Mouse (Mus musculus): ENCODE results near the gene Nanos2. TPM values are rescaled to one million over a fixed set of nuclear protein-coding genes. Genes with fewer than 3 reads are reported as not detected.

Gene Nanos2
- polyA plus RNA-seq, 1 experiment: not detected

DNA sequence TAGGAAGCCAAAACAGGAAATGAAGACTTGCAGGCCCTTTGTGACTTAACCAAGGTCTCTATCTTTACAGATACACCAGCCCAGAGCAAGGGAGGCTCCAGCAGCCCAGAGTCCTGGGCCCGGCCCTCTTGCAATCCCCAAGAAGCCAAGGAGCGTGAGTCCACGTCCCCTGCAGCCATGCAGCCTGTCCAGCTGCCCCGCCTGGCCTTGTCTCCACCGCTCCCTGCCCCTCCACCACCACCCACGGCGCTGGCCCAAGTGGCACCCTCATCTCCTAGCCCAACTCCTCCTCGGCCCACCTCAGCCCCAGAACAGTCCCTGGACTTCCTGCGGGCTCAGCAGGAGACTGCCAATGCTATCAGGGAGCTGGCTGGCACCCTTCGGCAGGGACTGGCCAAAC is 13.2 kb downstream of the Nanos2 start:
- H3K9me3 ChIP-seq (ENCODE audit: control insufficient read depth, low read length): peaks cover under 1% of the 10 kb centered on the region
- TF ChIP-seq TAL1 (IDR thresholded peaks at IDR 0.05; ENCODE audit: low read length): no peak
- peaks cover 50% of the 10 kb centered on the region for H3K4me1 ChIP-seq (ENCODE audit: control insufficient read depth)
- peak overlapping the region; percentile 59 for H3K4me3 ChIP-seq (replicated peaks)
- H3K36me3 ChIP-seq (ENCODE audit: control insufficient read depth): peaks cover 8% of the 10 kb centered on the region
- H3K27me3 ChIP-seq (ENCODE audit: control insufficient read depth): no peaks in the 10 kb centered on the region

DNA sequence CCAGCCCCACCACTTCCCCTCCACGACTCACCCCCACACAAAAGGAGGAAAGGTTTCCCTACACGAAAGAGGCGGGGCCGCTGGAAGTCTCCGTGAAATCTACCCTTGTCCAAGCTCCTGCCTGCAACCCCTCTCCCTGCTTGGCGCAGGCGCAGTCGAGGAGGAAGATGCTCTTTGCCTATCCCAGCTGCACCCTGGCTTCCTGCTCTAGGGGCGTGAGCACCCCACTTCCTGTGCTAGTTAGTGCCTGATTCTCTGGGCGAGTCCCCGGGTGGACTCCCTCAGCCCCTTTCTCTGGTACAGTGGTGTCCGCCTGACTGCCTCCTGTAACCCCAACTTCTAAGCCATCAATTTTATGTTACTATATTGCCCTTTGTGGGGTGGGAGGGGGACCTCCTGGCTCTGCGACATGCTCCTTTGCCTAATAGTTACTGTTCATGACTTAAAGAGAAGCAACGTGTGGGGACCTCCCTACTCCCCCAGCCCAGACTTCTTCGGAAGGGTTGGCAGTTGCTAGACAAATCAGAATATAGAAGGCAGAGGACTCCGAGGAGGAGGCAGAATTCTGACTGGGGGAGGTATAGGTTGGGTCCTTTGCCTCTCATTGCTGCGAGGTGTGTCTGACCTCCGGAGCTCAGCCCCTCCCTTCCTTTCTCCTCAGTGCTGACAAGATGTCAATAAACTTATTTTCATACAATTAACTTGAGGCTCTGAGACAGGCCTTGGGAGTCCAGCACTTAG is 14.0 kb downstream of the Nanos2 start:
- H3K4me3 ChIP-seq (replicated peaks): peak overlapping the region; percentile 59
- H3K4me1 ChIP-seq (ENCODE audit: control insufficient read depth): peaks cover 58% of the 10 kb centered on the region
- peaks cover 4% of the 10 kb centered on the region for H3K9me3 ChIP-seq (ENCODE audit: control insufficient read depth, low read length)
- peaks cover 16% of the 10 kb centered on the region for H3K36me3 ChIP-seq (ENCODE audit: control insufficient read depth)
- TF ChIP-seq TAL1 (IDR thresholded peaks at IDR 0.05; ENCODE audit: low read length) (no peak), GATA1 (IDR thresholded peaks at IDR 0.05; ENCODE audit: low read length) (no peak)
- no peaks in the 10 kb centered on the region for H3K27me3 ChIP-seq (ENCODE audit: control insufficient read depth)

DNA sequence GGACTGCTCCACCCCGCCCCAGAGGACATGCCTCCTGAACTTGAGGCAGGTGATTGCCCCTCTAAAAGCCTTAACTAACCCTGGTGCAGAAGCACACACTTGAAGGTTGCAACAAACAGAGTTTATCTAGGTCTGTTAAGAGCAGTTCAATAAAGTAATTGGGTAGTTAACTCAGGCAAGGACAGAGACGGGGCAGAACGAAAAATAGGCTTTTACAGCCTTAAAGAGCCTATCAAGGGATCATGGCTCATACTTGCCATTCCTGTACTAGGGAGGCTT is 14.5 kb downstream of the Nanos2 start:
- Histone ChIP-seq H3K27me3 (ENCODE audit: control insufficient read depth) (no peaks in the 10 kb centered on the region), H3K4me3 (replicated peaks) (peak overlapping the region; percentile 59), H3K4me1 (ENCODE audit: control insufficient read depth) (peaks cover 62% of the 10 kb centered on the region), H3K9me3 (ENCODE audit: control insufficient read depth, low read length) (peaks cover 4% of the 10 kb centered on the region), H3K36me3 (ENCODE audit: control insufficient read depth) (peaks cover 19% of the 10 kb centered on the region)
- no peak for TF ChIP-seq TAL1 (IDR thresholded peaks at IDR 0.05; ENCODE audit: low read length)
- no peak for TF ChIP-seq GATA1 (IDR thresholded peaks at IDR 0.05; ENCODE audit: low read length)

DNA sequence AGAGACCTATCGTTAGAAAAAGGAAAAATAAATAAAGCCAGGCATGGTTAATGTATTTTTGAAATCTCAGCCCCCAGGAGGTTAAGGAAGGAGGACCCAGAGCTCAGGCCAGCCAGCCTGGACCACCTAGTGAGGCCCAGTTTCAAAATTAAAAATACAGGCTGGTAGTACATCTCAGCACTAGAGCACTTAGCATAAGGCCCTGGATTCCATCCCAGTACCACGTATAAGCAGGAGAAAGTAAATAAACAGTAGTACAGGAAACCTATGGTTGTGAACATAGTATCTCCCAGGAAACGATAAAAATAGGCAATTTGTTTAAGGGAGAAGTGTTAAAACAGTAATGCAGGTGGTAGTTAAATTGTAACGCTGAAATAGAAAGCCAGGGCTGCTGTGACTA is 14.9 kb downstream of the Nanos2 start:
- H3K27me3 ChIP-seq (ENCODE audit: control insufficient read depth): no peaks in the 10 kb centered on the region
- TF ChIP-seq TAL1 (IDR thresholded peaks at IDR 0.05; ENCODE audit: low read length) (no peak), GATA1 (IDR thresholded peaks at IDR 0.05; ENCODE audit: low read length) (no peak)
- H3K4me3 ChIP-seq (replicated peaks): peak overlapping the region; percentile 68
- H3K9me3 ChIP-seq (ENCODE audit: control insufficient read depth, low read length): peaks cover 4% of the 10 kb centered on the region
- H3K4me1 ChIP-seq (ENCODE audit: control insufficient read depth): peaks cover 65% of the 10 kb centered on the region
- peaks cover 22% of the 10 kb centered on the region for H3K36me3 ChIP-seq (ENCODE audit: control insufficient read depth)

DNA sequence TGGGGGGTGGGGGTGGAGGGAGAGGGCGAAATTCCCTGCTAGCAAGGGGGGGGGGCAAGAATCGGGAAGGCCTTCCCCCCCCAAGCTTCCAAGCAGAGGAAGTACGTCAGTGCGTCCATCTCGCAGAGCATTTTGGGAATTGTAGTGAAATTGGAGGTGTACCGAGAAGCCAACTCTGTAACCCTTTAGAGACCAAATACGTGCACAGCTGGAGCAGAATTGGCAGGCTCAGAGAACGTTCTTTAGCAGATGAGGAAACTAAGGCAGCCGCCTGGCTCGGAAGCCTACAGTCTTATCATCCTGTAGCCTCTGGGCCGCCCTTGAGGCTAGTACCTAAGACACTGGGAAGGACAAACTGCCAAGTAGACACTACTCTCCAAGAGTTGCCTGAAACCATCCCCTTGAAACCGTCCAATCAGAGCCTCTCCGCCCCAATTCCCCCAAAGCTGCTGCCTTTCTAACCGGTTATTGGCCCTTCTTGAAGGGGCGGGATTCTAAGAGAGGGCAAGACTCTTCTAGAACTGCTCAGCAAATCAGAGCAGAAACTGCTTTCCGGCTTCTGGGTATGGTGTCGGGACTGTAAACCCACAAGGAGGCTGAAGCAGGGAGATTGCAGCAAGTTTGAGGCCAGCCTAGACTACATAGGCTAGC is 15.8 kb downstream of the Nanos2 start:
- Histone ChIP-seq H3K4me1 (ENCODE audit: control insufficient read depth) (peaks cover 69% of the 10 kb centered on the region), H3K9me3 (ENCODE audit: control insufficient read depth, low read length) (peaks cover 4% of the 10 kb centered on the region), H3K4me3 (replicated peaks) (peak overlapping the region; percentile 68), H3K27me3 (ENCODE audit: control insufficient read depth) (no peaks in the 10 kb centered on the region), H3K36me3 (ENCODE audit: control insufficient read depth) (peaks cover 27% of the 10 kb centered on the region)
- TF ChIP-seq GATA1 (IDR thresholded peaks at IDR 0.05; ENCODE audit: low read length) (no peak), TAL1 (IDR thresholded peaks at IDR 0.05; ENCODE audit: low read length) (no peak)

DNA sequence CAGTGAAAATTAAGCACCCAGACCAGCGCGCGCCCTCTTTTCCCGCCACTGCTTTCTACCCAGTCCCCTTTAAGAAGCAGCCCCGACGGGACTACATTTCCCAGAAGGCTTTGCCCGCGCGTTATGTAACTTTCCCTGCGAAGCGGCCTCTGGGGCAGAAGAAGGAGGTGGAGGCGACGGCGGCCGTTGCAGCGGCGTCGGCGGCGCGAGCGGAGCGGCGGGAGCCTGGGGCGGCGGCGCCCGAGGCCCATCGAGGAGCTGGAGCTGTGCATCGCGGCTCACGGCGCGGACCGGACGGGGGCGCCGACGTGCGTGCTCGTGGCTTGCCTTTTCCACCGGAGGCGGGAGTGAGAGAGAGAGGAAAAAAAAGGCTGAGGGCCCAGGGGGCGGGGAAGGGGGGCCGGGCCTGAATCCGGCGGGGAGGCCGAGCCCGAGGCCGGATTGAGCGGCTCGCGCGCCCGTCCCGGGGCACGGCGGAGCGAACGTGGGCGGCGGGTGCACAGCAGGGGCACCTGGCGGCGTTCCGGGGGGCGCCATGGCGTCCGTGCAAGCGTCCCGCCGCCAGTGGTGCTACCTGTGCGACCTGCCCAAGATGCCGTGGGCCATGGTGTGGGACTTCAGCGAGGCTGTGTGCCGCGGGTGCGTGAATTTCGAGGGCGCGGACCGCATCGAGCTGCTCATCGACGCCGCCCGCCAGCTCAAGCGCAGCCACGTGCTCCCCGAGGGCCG is 16.9 kb downstream of the Nanos2 start, which contains the start of gene Irf2bp1:
TSS of gene Irf2bp1 (plus strand) at position 143 of the 729 bp plus-strand sequence.
- peaks cover 27% of the 10 kb centered on the region for H3K36me3 ChIP-seq (ENCODE audit: control insufficient read depth)
- peaks cover 4% of the 10 kb centered on the region for H3K9me3 ChIP-seq (ENCODE audit: control insufficient read depth, low read length)
- H3K4me3 ChIP-seq (replicated peaks): peak within 1 kb of the TSS; percentile 84
- peaks cover 69% of the 10 kb centered on the region for H3K4me1 ChIP-seq (ENCODE audit: control insufficient read depth)
- H3K27me3 ChIP-seq (ENCODE audit: control insufficient read depth): no peaks in the 10 kb centered on the region
- TF ChIP-seq TAL1 (IDR thresholded peaks at IDR 0.05; ENCODE audit: low read length) (no peak), GATA1 (IDR thresholded peaks at IDR 0.05; ENCODE audit: low read length) (no peak)

DNA sequence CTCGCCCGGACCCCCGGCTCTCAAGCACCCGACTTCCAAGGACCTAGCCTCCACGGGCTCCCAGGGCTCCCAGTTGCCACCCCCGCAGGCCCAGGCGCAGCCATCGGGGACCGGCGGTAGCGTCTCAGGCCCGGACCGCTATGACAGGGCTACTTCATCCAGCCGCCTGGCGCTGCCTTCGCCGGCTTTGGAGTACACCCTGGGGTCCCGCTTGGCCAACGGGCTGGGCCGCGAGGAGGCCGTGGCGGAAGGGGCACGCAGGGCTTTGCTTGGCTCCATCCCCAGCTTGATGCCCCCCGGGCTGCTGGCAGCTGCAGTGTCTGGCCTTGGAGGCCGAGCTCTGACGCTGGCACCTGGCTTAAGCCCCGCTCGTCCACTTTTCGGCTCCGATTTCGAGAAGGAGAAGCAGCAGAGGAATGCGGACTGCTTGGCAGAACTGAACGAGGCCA is 17.5 kb downstream of the Nanos2 start:
- H3K27me3 ChIP-seq (ENCODE audit: control insufficient read depth): no peaks in the 10 kb centered on the region
- peaks cover 69% of the 10 kb centered on the region for H3K4me1 ChIP-seq (ENCODE audit: control insufficient read depth)
- peaks cover 4% of the 10 kb centered on the region for H3K9me3 ChIP-seq (ENCODE audit: control insufficient read depth, low read length)
- no peak for TF ChIP-seq TAL1 (IDR thresholded peaks at IDR 0.05; ENCODE audit: low read length)
- TF ChIP-seq GATA1 (IDR thresholded peaks at IDR 0.05; ENCODE audit: low read length): no peak
- peaks cover 27% of the 10 kb centered on the region for H3K36me3 ChIP-seq (ENCODE audit: control insufficient read depth)
- peak overlapping the region; percentile 84 for H3K4me3 ChIP-seq (replicated peaks)

DNA sequence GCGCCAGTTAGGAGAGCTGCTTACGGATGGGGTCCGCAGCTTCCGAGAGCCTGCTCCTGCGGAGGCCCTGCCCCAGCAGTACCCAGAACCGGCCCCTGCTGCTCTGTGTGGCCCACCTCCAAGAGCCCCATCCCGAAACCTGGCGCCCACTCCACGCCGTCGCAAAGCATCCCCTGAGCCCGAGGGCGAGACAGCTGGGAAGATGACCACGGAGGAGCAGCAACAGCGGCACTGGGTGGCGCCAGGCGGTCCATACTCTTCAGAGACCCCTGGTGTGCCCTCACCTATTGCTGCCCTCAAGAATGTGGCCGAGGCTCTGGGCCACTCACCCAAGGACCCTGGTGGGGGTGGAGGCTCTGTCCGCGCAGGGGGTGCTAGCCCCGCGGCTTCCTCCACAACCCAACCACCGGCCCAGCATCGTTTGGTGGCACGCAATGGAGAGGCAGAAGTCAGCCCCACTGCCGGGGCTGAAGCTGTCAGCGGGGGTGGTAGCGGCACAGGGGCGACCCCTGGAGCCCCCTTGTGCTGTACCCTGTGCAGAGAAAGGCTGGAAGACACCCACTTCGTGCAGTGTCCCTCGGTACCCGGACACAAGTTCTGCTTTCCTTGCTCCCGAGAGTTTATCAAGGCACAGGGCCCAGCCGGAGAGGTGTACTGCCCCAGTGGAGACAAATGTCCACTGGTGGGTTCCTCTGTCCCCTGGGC is 18.4 kb downstream of the Nanos2 start:
- Histone ChIP-seq H3K27me3 (ENCODE audit: control insufficient read depth) (no peaks in the 10 kb centered on the region), H3K36me3 (ENCODE audit: control insufficient read depth) (peaks cover 27% of the 10 kb centered on the region), H3K4me3 (replicated peaks) (peak overlapping the region; percentile 84), H3K9me3 (ENCODE audit: control insufficient read depth, low read length) (peaks cover 4% of the 10 kb centered on the region), H3K4me1 (ENCODE audit: control insufficient read depth) (peaks cover 65% of the 10 kb centered on the region)
- TF ChIP-seq GATA1 (IDR thresholded peaks at IDR 0.05; ENCODE audit: low read length) (no peak), TAL1 (IDR thresholded peaks at IDR 0.05; ENCODE audit: low read length) (no peak)

Measured in erythroblast, embryonic 14.5 days (primary cell).